Mouse (Mus musculus): ENCODE results near the gene Gpt2. TPM values are rescaled to one million over a fixed set of nuclear protein-coding genes. Genes with fewer than 3 reads are reported as not detected.

The Gpt2 gene
- polyA plus RNA-seq, 1 experiment: 11.3 TPM

- TF ChIP-seq POLR2A (IDR thresholded peaks at IDR 0.05; ENCODE audit: low read depth, low read length) (no peak), CTCF (IDR thresholded peaks at IDR 0.05; ENCODE audit: extremely low read depth, insufficient read length, insufficient replicate concordance, low read depth, low read length) (no peak)
- WGBS: 84% methylated on average over 1 of the region's 1 CpGs
Measured at GRCm38 (mm10) chr8:85534163-85534562, 41.8 kb downstream of the Gpt2 start.

DNA sequence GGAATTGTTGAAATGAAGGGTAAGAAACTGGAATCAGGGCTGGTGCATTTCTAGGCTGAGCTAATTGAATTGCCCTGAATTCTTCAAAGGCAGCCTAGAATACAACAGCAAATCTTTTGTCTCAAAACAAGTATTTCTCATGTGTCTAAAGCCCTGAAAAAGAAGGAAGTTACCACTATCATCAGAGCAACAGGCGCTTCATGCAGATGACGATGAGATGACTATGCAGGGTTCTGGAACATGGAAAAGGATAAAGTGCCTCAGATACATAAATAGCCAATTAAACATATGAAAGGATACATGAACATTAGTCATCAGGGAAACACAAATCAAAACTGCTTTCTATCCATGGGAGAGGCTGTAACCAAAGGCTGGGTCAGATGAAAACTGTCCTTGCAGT, 44.0 kb downstream of the Gpt2 start:
- H3K4me3 ChIP-seq (ENCODE audit: low read depth, low read length): no peak overlapping the region
- peaks cover 42% of the 10 kb centered on the region for H3K36me3 ChIP-seq (ENCODE audit: control insufficient read depth, insufficient read depth, low read length)
- TF ChIP-seq CTCF (IDR thresholded peaks at IDR 0.05; ENCODE audit: extremely low read depth, insufficient read length, insufficient replicate concordance, low read depth, low read length) (no peak), POLR2A (IDR thresholded peaks at IDR 0.05; ENCODE audit: low read depth, low read length) (no peak)
- no peak overlapping the region for H3K27ac ChIP-seq (ENCODE audit: insufficient read depth, low read depth, low read length)
- no peaks in the 10 kb centered on the region for H3K27me3 ChIP-seq (ENCODE audit: control insufficient read depth, insufficient read depth, low read length)
- H3K4me1 ChIP-seq (ENCODE audit: control insufficient read depth, insufficient read depth, insufficient read length, low read length): no peaks in the 10 kb centered on the region
- WGBS: 95% methylated on average over 2 of the region's 2 CpGs

More at GRCm38 (mm10) chr8:85534163-85534562, 41.8 kb downstream of the Gpt2 start:
- Histone ChIP-seq H3K4me3 (ENCODE audit: low read depth, low read length) (no peak overlapping the region), H3K4me1 (ENCODE audit: control insufficient read depth, insufficient read depth, insufficient read length, low read length) (no peaks in the 10 kb centered on the region), H3K27me3 (ENCODE audit: control insufficient read depth, insufficient read depth, low read length) (no peaks in the 10 kb centered on the region), H3K36me3 (ENCODE audit: control insufficient read depth, insufficient read depth, low read length) (peaks cover 24% of the 10 kb centered on the region), H3K27ac (ENCODE audit: insufficient read depth, low read depth, low read length) (no peak overlapping the region)

GRCm38 (mm10) chr8:85551934-85552333, 59.6 kb downstream of the Gpt2 start:
- 73% methylated on average over 1 of the region's 1 CpGs for WGBS
- TF ChIP-seq CTCF (IDR thresholded peaks at IDR 0.05; ENCODE audit: extremely low read depth, insufficient read length, insufficient replicate concordance, low read depth, low read length) (no peak), POLR2A (IDR thresholded peaks at IDR 0.05; ENCODE audit: low read depth, low read length) (no peak)
- Histone ChIP-seq H3K36me3 (ENCODE audit: control insufficient read depth, insufficient read depth, low read length) (peaks cover 45% of the 10 kb centered on the region), H3K4me1 (ENCODE audit: control insufficient read depth, insufficient read depth, insufficient read length, low read length) (no peaks in the 10 kb centered on the region), H3K27ac (ENCODE audit: insufficient read depth, low read depth, low read length) (no peak overlapping the region), H3K4me3 (ENCODE audit: low read depth, low read length) (no peak overlapping the region), H3K27me3 (ENCODE audit: control insufficient read depth, insufficient read depth, low read length) (no peaks in the 10 kb centered on the region)

- 2% methylated on average over 66 of the region's 66 CpGs for WGBS
- Histone ChIP-seq H3K27me3 (ENCODE audit: control insufficient read depth, insufficient read depth, low read length) (no peaks in the 10 kb centered on the region), H3K4me3 (ENCODE audit: low read depth, low read length) (peak overlapping the region; percentile 75), H3K27ac (ENCODE audit: insufficient read depth, low read depth, low read length) (peak overlapping the region; percentile 99), H3K36me3 (ENCODE audit: control insufficient read depth, insufficient read depth, low read length) (peaks cover 24% of the 10 kb centered on the region), H3K4me1 (ENCODE audit: control insufficient read depth, insufficient read depth, insufficient read length, low read length) (peaks cover 2% of the 10 kb centered on the region; the same call in 1 of the 2 replicates)
- TF ChIP-seq CTCF (IDR thresholded peaks at IDR 0.05; ENCODE audit: extremely low read depth, insufficient read length, insufficient replicate concordance, low read depth, low read length) (no peak), POLR2A (IDR thresholded peaks at IDR 0.05; ENCODE audit: low read depth, low read length) (no peak)
Measured at GRCm38 (mm10) chr8:85554391-85555180, 62.2 kb downstream of the Gpt2 start.

DNA sequence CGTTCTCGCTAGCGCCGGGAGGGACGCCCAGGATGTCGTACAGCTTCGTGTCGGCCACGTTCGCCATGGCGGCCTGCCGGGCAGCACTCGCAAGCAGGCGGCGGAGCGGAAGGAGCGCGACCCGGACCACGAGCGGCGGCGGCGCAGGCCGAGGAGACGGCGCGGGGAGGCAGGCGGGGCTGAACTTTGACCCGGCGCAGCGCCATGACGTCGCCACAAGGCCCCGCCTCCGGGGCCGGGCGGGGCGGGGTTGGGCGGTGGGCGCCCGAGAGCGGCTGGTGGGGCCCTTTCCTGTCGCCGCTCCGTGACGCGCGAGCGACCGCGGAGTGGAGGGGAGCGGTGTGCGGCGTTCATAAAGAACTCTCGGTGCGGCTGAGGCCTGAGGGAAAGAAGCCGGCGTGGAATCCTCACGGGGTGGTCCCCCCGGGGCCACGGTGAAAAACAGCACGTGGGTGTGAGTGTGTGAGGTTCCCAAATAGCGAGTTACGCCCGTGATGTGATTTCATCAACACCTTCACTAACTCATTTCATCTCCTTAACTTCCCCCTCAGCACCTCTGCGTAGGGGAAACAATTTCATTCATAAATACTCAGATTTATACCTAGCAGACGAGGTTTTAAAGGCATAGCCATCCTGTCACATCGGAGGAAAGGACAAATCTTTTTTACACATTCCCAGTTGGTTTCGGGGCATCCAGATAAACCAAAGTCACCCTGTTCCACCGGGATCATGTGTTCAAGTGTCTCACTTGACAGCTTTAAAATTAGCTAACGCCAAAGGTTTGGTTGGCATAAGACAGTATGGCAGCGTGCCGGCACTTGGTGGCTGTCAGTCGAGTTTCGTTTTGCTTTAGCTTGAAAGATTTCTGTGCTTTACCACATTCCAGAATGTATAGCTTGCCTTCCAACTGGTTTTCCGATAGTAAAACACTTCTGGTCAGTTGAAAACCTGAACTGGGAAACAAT, 63.1 kb downstream of the Gpt2 start, which contains the start of gene Dnaja2:
Dnaja2 (minus strand) TSS at position 164 of the 965 bp plus-strand sequence.
- H3K4me3 ChIP-seq (ENCODE audit: low read depth, low read length): peak within 1 kb of the TSS; percentile 75
- no peaks in the 10 kb centered on the region for H3K27me3 ChIP-seq (ENCODE audit: control insufficient read depth, insufficient read depth, low read length)
- peak within 1 kb of the TSS; percentile 99 for H3K27ac ChIP-seq (ENCODE audit: insufficient read depth, low read depth, low read length)
- under 1% methylated on average over 77 of the region's 77 CpGs for WGBS
- H3K4me1 ChIP-seq (ENCODE audit: control insufficient read depth, insufficient read depth, insufficient read length, low read length): peaks cover 2% of the 10 kb centered on the region; the same call in 1 of the 2 replicates
- TF ChIP-seq POLR2A (IDR thresholded peaks at IDR 0.05; ENCODE audit: low read depth, low read length) (peak; percentile 81), CTCF (IDR thresholded peaks at IDR 0.05; ENCODE audit: extremely low read depth, insufficient read length, insufficient replicate concordance, low read depth, low read length) (no peak)
- H3K36me3 ChIP-seq (ENCODE audit: control insufficient read depth, insufficient read depth, low read length): peaks cover 20% of the 10 kb centered on the region

DNA sequence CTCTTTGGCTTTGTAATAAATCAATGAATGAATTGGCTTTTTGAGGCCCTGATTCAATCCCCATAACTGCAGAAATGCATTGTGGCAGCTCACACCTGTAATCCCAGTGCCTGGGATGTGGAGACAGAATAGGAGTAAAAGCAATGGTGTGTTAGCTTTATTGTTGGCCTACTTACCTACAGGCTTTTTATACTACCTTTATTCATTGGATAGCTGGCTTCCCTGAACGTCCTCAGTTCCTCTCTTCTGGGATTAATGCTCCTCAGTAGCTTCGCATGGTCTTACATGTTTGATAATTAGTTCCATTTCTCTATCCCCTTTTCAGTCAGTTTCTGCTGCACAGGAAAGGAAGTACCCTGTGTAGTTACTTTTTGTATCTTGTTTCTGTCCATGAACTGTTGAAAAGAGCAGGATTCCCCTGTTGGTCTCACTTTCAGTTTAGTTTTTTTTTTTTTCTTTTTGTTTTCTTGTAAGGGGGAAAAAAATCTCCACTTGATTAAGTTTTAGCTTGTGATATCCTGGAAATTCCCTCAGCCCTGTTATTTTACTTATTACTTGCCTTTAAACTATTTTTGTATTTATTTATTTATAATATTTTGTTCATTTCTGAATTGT, 64.7 kb downstream of the Gpt2 start:
- Histone ChIP-seq H3K4me1 (ENCODE audit: control insufficient read depth, insufficient read depth, insufficient read length, low read length) (peaks cover 2% of the 10 kb centered on the region; the same call in 1 of the 2 replicates), H3K27ac (ENCODE audit: insufficient read depth, low read depth, low read length) (no peak overlapping the region), H3K4me3 (ENCODE audit: low read depth, low read length) (no peak overlapping the region), H3K36me3 (ENCODE audit: control insufficient read depth, insufficient read depth, low read length) (peaks cover 10% of the 10 kb centered on the region), H3K27me3 (ENCODE audit: control insufficient read depth, insufficient read depth, low read length) (no peaks in the 10 kb centered on the region)
- 72% methylated on average over 2 of the region's 2 CpGs for WGBS
- TF ChIP-seq POLR2A (IDR thresholded peaks at IDR 0.05; ENCODE audit: low read depth, low read length) (no peak), CTCF (IDR thresholded peaks at IDR 0.05; ENCODE audit: extremely low read depth, insufficient read length, insufficient replicate concordance, low read depth, low read length) (no peak)

Measured in small intestine, adult 2 months (tissue).